Mouse (Mus musculus): Measurements from ENCODE around the gene Actl6a.
A peak's percentile ranks its signal among the peaks of the same experiment; 100 is the strongest.
"Not testable (repeated sequence)": the region's sequence is repeated elsewhere in the genome, so short reads cannot be mapped to it uniquely, and the experiment has no call there.

The Actl6a gene

GRCm38 (mm10) chr3:32694737-32695582 is 11.1 kb upstream of the Actl6a start:
- no peak for DNase-seq

GRCm38 (mm10) chr3:32695583-32695980 is 10.5 kb upstream of the Actl6a start:
- DNase-seq: no peak

- peak; percentile 93 for DNase-seq
These were observed 7.8 kb upstream of the Actl6a start for GRCm38 (mm10) chr3:32698228-32698863.

GRCm38 (mm10) chr3:32704021-32704420 is 2.1 kb upstream of the Actl6a start:
- DNase-seq: not testable (repeated sequence)

- DNase-seq: not testable (repeated sequence)
These were observed 1.5 kb upstream of the Actl6a start for GRCm38 (mm10) chr3:32704632-32705031.

- DNase-seq: no peak
These were observed 1.9 kb downstream of the Actl6a start for GRCm38 (mm10) chr3:32708052-32708367.

- DNase-seq: peak; percentile 99
These were observed 2.5 kb downstream of the Actl6a start for GRCm38 (mm10) chr3:32708368-32709231.

- DNase-seq: no peak
These were observed 3.3 kb downstream of the Actl6a start for GRCm38 (mm10) chr3:32709388-32709787.

- no peak for DNase-seq
These were observed 7.6 kb downstream of the Actl6a start for GRCm38 (mm10) chr3:32713711-32714110.

GRCm38 (mm10) chr3:32717403-32717802 is 11.3 kb downstream of the Actl6a start:
- not testable (repeated sequence) for DNase-seq

- no peak for DNase-seq
These were observed 12.2 kb downstream of the Actl6a start for GRCm38 (mm10) chr3:32718271-32718670.

GRCm38 (mm10) chr3:32724191-32724590 is 18.1 kb downstream of the Actl6a start:
- no peak for DNase-seq

GRCm38 (mm10) chr3:32725951-32726350 is 19.9 kb downstream of the Actl6a start:
- DNase-seq: no peak

GRCm38 (mm10) chr3:32727861-32728260 is 21.8 kb downstream of the Actl6a start:
- DNase-seq: no peak

GRCm38 (mm10) chr3:32736244-32737171 is 30.4 kb downstream of the Actl6a start, which contains the start of gene Ndufb5:
Gene Ndufb5 (plus strand): TSS chr3:32736990.
- peak; percentile 93 for DNase-seq

- DNase-seq: no peak
These were observed 31.1 kb downstream of the Actl6a start, which contains the start of gene Mrpl47 for GRCm38 (mm10) chr3:32737172-32737655. Gene Mrpl47 (minus strand): TSS chr3:32737605.

- DNase-seq: no peak
These were observed 32.5 kb downstream of the Actl6a start for GRCm38 (mm10) chr3:32738549-32738948.

- no peak for DNase-seq
These were observed 36.2 kb downstream of the Actl6a start for GRCm38 (mm10) chr3:32742276-32742780.

- DNase-seq: no peak
These were observed 38.9 kb downstream of the Actl6a start for GRCm38 (mm10) chr3:32745001-32745400.

- DNase-seq: not testable (repeated sequence)
These were observed 39.3 kb downstream of the Actl6a start for GRCm38 (mm10) chr3:32745426-32745825.

- DNase-seq: no peak
These were observed 42.3 kb downstream of the Actl6a start for GRCm38 (mm10) chr3:32748384-32748783.

Data from thymus, postnatal 4 days (tissue).